Mouse (Mus musculus) monocyte, adult 2 months (primary cell): ENCODE measurements around the gene Gucy2f.
"Not testable (repeated sequence)": the region's sequence is repeated elsewhere in the genome, so short reads cannot be mapped to it uniquely, and the experiment has no call there.

Source experiments
- DNase-seq, 2 experiments: peaks; one replicate each; pipeline ENCODE4 v3.0.0; 2022; ENCODE audit warnings: low spot score in 2 of 2, low read depth in 1 of 2

Gene Gucy2f

GRCm38 (mm10) chrX:142196831-142197230, at the start of gene Gucy2f:
TSS of gene Gucy2f (minus strand) at chrX:142196931.
- no peak for DNase-seq

GRCm38 (mm10) chrX:142245682-142246327, 49.1 kb upstream of the Gucy2f start:
- DNase-seq: no peak

- DNase-seq: no peak
Measured at GRCm38 (mm10) chrX:142237101-142237500, 40.4 kb upstream of the Gucy2f start.

- not testable (repeated sequence) for DNase-seq
Measured at GRCm38 (mm10) chrX:142236146-142236545, 39.4 kb upstream of the Gucy2f start.

GRCm38 (mm10) chrX:142228769-142229158, 32.0 kb upstream of the Gucy2f start:
- DNase-seq: no peak

GRCm38 (mm10) chrX:142228055-142228768, 31.5 kb upstream of the Gucy2f start:
- DNase-seq: peak; percentile 19 to 47

- DNase-seq: no peak
Measured at GRCm38 (mm10) chrX:142227398-142228054, 30.8 kb upstream of the Gucy2f start.

- DNase-seq: no peak
Measured at GRCm38 (mm10) chrX:142226542-142226941, 29.8 kb upstream of the Gucy2f start, which contains the start of gene Nxt2. TSS of gene Nxt2 (plus strand) at chrX:142226770.

GRCm38 (mm10) chrX:142200295-142200694, 3.6 kb upstream of the Gucy2f start:
- DNase-seq: no peak

GRCm38 (mm10) chrX:142195551-142195950, 1.2 kb downstream of the Gucy2f start:
- no peak for DNase-seq

GRCm38 (mm10) chrX:142194420-142194819, 2.3 kb downstream of the Gucy2f start:
- no peak for DNase-seq

- DNase-seq: no peak
Measured at GRCm38 (mm10) chrX:142190355-142190754, 6.4 kb downstream of the Gucy2f start.

- DNase-seq: no peak
Measured at GRCm38 (mm10) chrX:142189023-142189703, 7.6 kb downstream of the Gucy2f start.

- no peak for DNase-seq
Measured at GRCm38 (mm10) chrX:142182026-142182425, 14.7 kb downstream of the Gucy2f start.

GRCm38 (mm10) chrX:142176981-142177380, 19.8 kb downstream of the Gucy2f start:
- DNase-seq: no peak

GRCm38 (mm10) chrX:142115779-142116178, 81.0 kb downstream of the Gucy2f start:
- DNase-seq: no peak

- no peak for DNase-seq
Measured at GRCm38 (mm10) chrX:142111236-142111635, 85.5 kb downstream of the Gucy2f start.

GRCm38 (mm10) chrX:142096904-142097303, 99.8 kb downstream of the Gucy2f start:
- no peak for DNase-seq

GRCm38 (mm10) chrX:142095579-142095978, 101.2 kb downstream of the Gucy2f start:
- DNase-seq: no peak

- DNase-seq: no peak
Measured at GRCm38 (mm10) chrX:142062585-142062984, 134.1 kb downstream of the Gucy2f start.
